Mouse (Mus musculus): ENCODE data around the gene Pabpc4.

GRCm38 (mm10) chr4:123282500-123282899 is 20.3 kb downstream of the Pabpc4 start:
- TF ChIP-seq CTCF (IDR thresholded peaks at IDR 0.05; ENCODE audit: low read depth, low read length) (peak; percentile 78), GATA1 (IDR thresholded peaks at IDR 0.05; ENCODE audit: borderline replicate concordance, low read length) (no peak), TAL1 (conservative IDR thresholded peaks at IDR 0.05; ENCODE audit: low read depth, low read length) (no peak), POLR2AphosphoS5 (IDR thresholded peaks at IDR 0.05; ENCODE audit: insufficient replicate concordance, low read depth, low read length) (no peak), GATA2 (IDR thresholded peaks at IDR 0.05; ENCODE audit: borderline replicate concordance, low read depth, low read length) (no peak)
